Mouse (Mus musculus) MEL (cell line): ENCODE measurements at regions not wholly inside any gene's neighbourhood (a gene's known extent, or its start where the extent isn't known, plus 50 kb on each side); places are given as distances from the start of the nearest gene placed in this dataset.

Experiments
- DNase-seq: peaks from one replicate; pipeline ENCODE4 v3.0.0; 2011; ENCODE audit warnings: low read depth, low spot score
- H3K27ac ChIP-seq: 2 replicates; pipeline ENCODE4 v1.5.1; 2012; ENCODE audit warnings: low read depth, mild to moderate bottlenecking, control low read depth, low read length, moderate library complexity; ENCODE audit not compliant: control insufficient read depth
- H3K27me3 ChIP-seq, 2 experiments: fragments of 150-350 bp in 1 of 2; sonication (generic) in 1 of 2; 2 replicates each; pipeline ENCODE4 v1.6.1; 2012; ENCODE audit warnings: low read length in 2 of 2, mild to moderate bottlenecking in 2 of 2, improper control_type of control experiment in 1 of 2, moderate library complexity in 1 of 2; ENCODE audit not compliant: insufficient read depth in 2 of 2, control insufficient read depth in 1 of 2
- H3K36me3 ChIP-seq, 2 experiments: 2 replicates each; pipeline ENCODE4 v1.6.1; 2012 to 2014; ENCODE audit warnings: low read length in 2 of 2, improper control_type of control experiment in 1 of 2, inconsistent platforms in 1 of 2, mild to moderate bottlenecking in 1 of 2; ENCODE audit not compliant: insufficient read depth in 2 of 2, control insufficient read depth in 1 of 2
- H3K4me1 ChIP-seq, 2 experiments: fragments of 150-350 bp in 1 of 2; sonication (generic) in 1 of 2; 2 replicates each; pipeline ENCODE4 v1.6.1; 2012; ENCODE audit warnings: low read length in 2 of 2, improper control_type of control experiment in 1 of 2, mild to moderate bottlenecking in 1 of 2; ENCODE audit not compliant: insufficient read depth in 2 of 2, control insufficient read depth in 1 of 2
- H3K4me3 ChIP-seq, 2 experiments: fragments of 150-350 bp in 1 of 2; sonication (generic) in 1 of 2; 2 replicates each; pipeline ENCODE4 v1.5.1; 2012; ENCODE audit warnings: low read depth in 2 of 2, low read length in 2 of 2, mild to moderate bottlenecking in 2 of 2, moderate library complexity in 2 of 2, control low read depth in 1 of 2, improper control_type of control experiment in 1 of 2; ENCODE audit not compliant: control insufficient read depth in 1 of 2, insufficient read depth in 1 of 2
- H3K79me2 ChIP-seq: 2 replicates; pipeline ENCODE4 v1.6.1; 2012; ENCODE audit warnings: mild to moderate bottlenecking, low read length, moderate library complexity; ENCODE audit not compliant: control insufficient read depth, poor library complexity, insufficient read depth
- H3K9ac ChIP-seq: 2 replicates; pipeline ENCODE4 v1.6.1; 2012; ENCODE audit warnings: low read depth, mild to moderate bottlenecking, control low read depth, low read length, moderate library complexity; ENCODE audit not compliant: control insufficient read depth, poor library complexity, severe bottlenecking
- H3K9me3 ChIP-seq: fragments of 150-350 bp; sonication (generic); replicated peaks from 2 replicates; pipeline ENCODE4 v1.6.1; 2012; ENCODE audit warnings: mild to moderate bottlenecking, low read length, improper control_type of control experiment, moderate library complexity; ENCODE audit not compliant: insufficient read depth
- BHLHE40 ChIP-seq: IDR thresholded peaks from 2 replicates; pipeline ENCODE4 v1.6.1; 2012; ENCODE audit warnings: low read depth, mild to moderate bottlenecking, inconsistent platforms, low read length, improper control_type of control experiment, borderline replicate concordance
- CHD1 ChIP-seq: IDR thresholded peaks from 2 replicates; pipeline ENCODE4 v1.6.1; 2012; ENCODE audit warnings: low read depth, mild to moderate bottlenecking, inconsistent platforms, low read length, improper control_type of control experiment
- CTCF ChIP-seq, 3 experiments: IDR thresholded peaks in 2 of 3; conservative IDR thresholded peaks in 1 of 3; 2 replicates each; pipeline ENCODE4 v1.5.1; 2011 to 2012; ENCODE audit warnings: low read length in 3 of 3, low read depth in 2 of 3, mild to moderate bottlenecking in 2 of 3, improper control_type of control experiment in 1 of 3, inconsistent platforms in 1 of 3, mixed read lengths in 1 of 3, moderate library complexity in 1 of 3; ENCODE audit not compliant: control insufficient read depth in 1 of 3, insufficient read depth in 1 of 3, poor library complexity in 1 of 3, severe bottlenecking in 1 of 3
- E2F4 ChIP-seq: IDR thresholded peaks from 2 replicates; pipeline ENCODE4 v1.6.1; 2011; ENCODE audit warnings: low read depth, low read length, improper control_type of control experiment, borderline replicate concordance
- ELF1 ChIP-seq: IDR thresholded peaks from 2 replicates; pipeline ENCODE4 v1.6.1; 2014; ENCODE audit warnings: low read depth, mild to moderate bottlenecking, inconsistent platforms, low read length, improper control_type of control experiment, moderate library complexity
- ETS1 ChIP-seq: IDR thresholded peaks from 2 replicates; pipeline ENCODE4 v1.6.1; 2012; ENCODE audit warnings: low read depth, mild to moderate bottlenecking, inconsistent platforms, low read length, improper control_type of control experiment, moderate library complexity
- GABPA ChIP-seq: IDR thresholded peaks from 2 replicates; pipeline ENCODE4 v1.6.1; 2012; ENCODE audit warnings: low read depth, mild to moderate bottlenecking, inconsistent platforms, low read length, improper control_type of control experiment, moderate library complexity
- GATA1 ChIP-seq: IDR thresholded peaks from 2 replicates; pipeline ENCODE4 v1.6.1; 2011; ENCODE audit warnings: low read depth, low read length, improper control_type of control experiment
- KAT2A ChIP-seq: conservative IDR thresholded peaks from 2 replicates; pipeline ENCODE4 v1.6.1; 2012; ENCODE audit warnings: low read depth, low read length, improper control_type of control experiment, inconsistent platforms
- MAFK ChIP-seq: IDR thresholded peaks from 2 replicates; pipeline ENCODE4 v1.6.1; 2011; ENCODE audit warnings: low read depth, mild to moderate bottlenecking, low read length, improper control_type of control experiment, borderline replicate concordance
- MAX ChIP-seq: IDR thresholded peaks from 2 replicates; pipeline ENCODE4 v1.6.1; 2011; ENCODE audit warnings: low read length, improper control_type of control experiment
- MEF2A ChIP-seq: IDR thresholded peaks from 2 replicates; pipeline ENCODE4 v1.6.1; 2014; ENCODE audit warnings: low read depth, mild to moderate bottlenecking, inconsistent platforms, low read length, improper control_type of control experiment; ENCODE audit not compliant: poor library complexity, insufficient replicate concordance, severe bottlenecking; ENCODE audit errors: extremely low read depth
- MXI1 ChIP-seq: IDR thresholded peaks from 2 replicates; pipeline ENCODE4 v1.6.1; 2011; ENCODE audit warnings: mild to moderate bottlenecking, low read depth, low read length, improper control_type of control experiment
- MYC ChIP-seq: IDR thresholded peaks from 2 replicates; pipeline ENCODE4 v1.6.1; 2011; ENCODE audit warnings: low read depth, mild to moderate bottlenecking, low read length, improper control_type of control experiment, moderate library complexity
- NELFE ChIP-seq: IDR thresholded peaks from 2 replicates; pipeline ENCODE4 v1.6.1; 2011; ENCODE audit warnings: low read depth, low read length, improper control_type of control experiment
- POLR2A ChIP-seq, 2 experiments: IDR thresholded peaks; 2 replicates each; pipeline ENCODE4 v1.6.1; 2011 to 2012; ENCODE audit warnings: low read length in 2 of 2, mild to moderate bottlenecking in 2 of 2, control low read depth in 1 of 2, improper control_type of control experiment in 1 of 2, low read depth in 1 of 2, moderate library complexity in 1 of 2; ENCODE audit not compliant: control insufficient read depth in 1 of 2, insufficient read depth in 1 of 2, poor library complexity in 1 of 2
- RAD21 ChIP-seq: IDR thresholded peaks from 2 replicates; pipeline ENCODE4 v1.6.1; 2011; ENCODE audit warnings: mild to moderate bottlenecking, low read depth, low read length, improper control_type of control experiment
- RCOR1 ChIP-seq: IDR thresholded peaks from 2 replicates; pipeline ENCODE4 v1.6.1; 2012; ENCODE audit warnings: low read depth, mild to moderate bottlenecking, inconsistent platforms, low read length, improper control_type of control experiment
- SIN3A ChIP-seq: IDR thresholded peaks from 2 replicates; pipeline ENCODE4 v1.6.1; 2012; ENCODE audit warnings: low read length, improper control_type of control experiment, inconsistent platforms
- SMC3 ChIP-seq: IDR thresholded peaks from 2 replicates; pipeline ENCODE4 v1.6.1; 2011; ENCODE audit warnings: low read depth, low read length, improper control_type of control experiment
- TBP ChIP-seq: IDR thresholded peaks from 2 replicates; pipeline ENCODE4 v1.8.0; 2011; ENCODE audit warnings: low read depth, low read length, improper control_type of control experiment
- TCF12 ChIP-seq: IDR thresholded peaks from 2 replicates; pipeline ENCODE4 v1.6.1; 2014; ENCODE audit warnings: low read depth, mild to moderate bottlenecking, inconsistent platforms, low read length, improper control_type of control experiment, moderate library complexity
- UBTF ChIP-seq: IDR thresholded peaks from 2 replicates; pipeline ENCODE4 v1.6.1; 2012; ENCODE audit warnings: low read depth, mild to moderate bottlenecking, inconsistent platforms, low read length, improper control_type of control experiment, moderate library complexity, borderline replicate concordance; ENCODE audit not compliant: insufficient read depth
- USF1 ChIP-seq: IDR thresholded peaks from 2 replicates; pipeline ENCODE4 v1.6.1; 2014; ENCODE audit warnings: low read depth, mild to moderate bottlenecking, inconsistent platforms, low read length, improper control_type of control experiment, moderate library complexity
- ZC3H11A ChIP-seq: IDR thresholded peaks from 2 replicates; pipeline ENCODE4 v1.6.1; 2012; ENCODE audit warnings: low read depth, mild to moderate bottlenecking, inconsistent platforms, low read length, improper control_type of control experiment

DNA sequence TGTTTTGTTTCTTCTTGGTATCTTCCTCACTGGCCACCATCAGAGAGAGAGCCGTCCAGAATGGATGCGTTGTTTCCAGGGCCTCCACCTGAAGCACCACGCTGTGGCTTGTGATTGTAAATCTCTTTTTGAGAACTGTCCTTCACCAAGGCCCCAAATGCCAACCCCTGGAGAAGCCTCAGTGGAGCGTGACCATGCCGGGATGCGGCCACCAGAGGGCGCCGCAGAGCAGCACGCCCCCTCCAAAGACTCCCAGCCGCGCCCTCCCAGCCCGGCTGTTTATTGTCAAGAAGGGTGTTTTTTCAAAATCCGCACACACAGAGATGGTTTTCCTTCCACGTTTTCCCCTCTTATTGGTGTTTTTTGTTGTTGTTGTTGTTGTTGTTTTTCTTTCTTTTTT, 216.0 kb upstream of the Arid1b start:
- Histone ChIP-seq H3K79me2 (no peaks in the 10 kb centered on the region), H3K4me3 (no peak overlapping the region), H3K27ac (no peak overlapping the region), H3K9ac (no peak overlapping the region), H3K4me1 (no peaks in the 10 kb centered on the region), H3K9me3 (no peaks in the 10 kb centered on the region), H3K36me3 (no peaks in the 10 kb centered on the region), H3K27me3 (no peaks in the 10 kb centered on the region; a peak in 1 of 4 replicates)
- DNase-seq = peak; percentile 67
- TF ChIP-seq MYC (no peak), CTCF (IDR thresholded peaks at IDR 0.05 in 2 of 3, conservative IDR thresholded peaks at IDR 0.05 in 1 of 3; ENCODE audit: control insufficient read depth in 1 of 3, insufficient read depth in 1 of 3, low read depth in 2 of 3, low read length in 3 of 3, poor library complexity in 1 of 3, severe bottlenecking in 1 of 3) (peak; percentile 76 to 98 (median 88)), RAD21 (peak; percentile 73), BHLHE40 (no peak), RCOR1 (no peak), CHD1 (no peak), GATA1 (no peak), USF1 (0 out of 2 replicates have a peak, but pooled peaks have one; percentile 9), SMC3 (peak; percentile 89), SIN3A (no peak), NELFE (no peak), GABPA (no peak), ELF1 (no peak), MAX (no peak), ZC3H11A (peak; percentile 70)

DNA sequence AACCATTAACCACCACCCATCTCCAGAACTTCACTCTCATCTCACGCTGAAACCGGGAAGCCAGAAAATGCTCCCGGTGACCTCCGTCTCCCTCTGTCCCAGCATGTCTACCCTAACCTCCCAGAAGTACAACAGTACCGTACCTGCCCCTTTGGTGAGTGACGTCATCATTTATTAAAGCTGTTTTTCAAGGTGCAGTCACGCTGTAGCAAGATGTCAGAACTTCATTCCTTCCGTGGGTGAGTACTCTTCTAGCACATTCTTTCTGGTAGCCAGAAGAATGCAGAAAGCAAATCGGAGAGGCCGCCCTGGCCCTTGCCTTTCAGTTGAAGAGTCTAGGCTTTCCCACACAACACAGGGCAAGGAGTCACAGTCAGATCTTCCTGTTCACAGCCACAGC, 215.1 kb upstream of the Arid1b start:
- Histone ChIP-seq H3K27ac (no peak overlapping the region), H3K9me3 (no peaks in the 10 kb centered on the region), H3K4me3 (no peak overlapping the region), H3K27me3 (no peaks in the 10 kb centered on the region; a peak in 1 of 4 replicates), H3K9ac (no peak overlapping the region), H3K36me3 (no peaks in the 10 kb centered on the region), H3K4me1 (no peaks in the 10 kb centered on the region), H3K79me2 (no peaks in the 10 kb centered on the region)
- TF ChIP-seq MAFK (no peak), UBTF (no peak), RCOR1 (no peak), MEF2A (no peak), SMC3 (no peak), TCF12 (no peak), SIN3A (no peak), POLR2A (IDR thresholded peaks at IDR 0.05; ENCODE audit: control insufficient read depth in 1 of 2, insufficient read depth in 1 of 2, low read depth in 1 of 2, low read length in 2 of 2, poor library complexity in 1 of 2) (no peak), MXI1 (no peak), GABPA (no peak), ETS1 (no peak), MYC (no peak), ELF1 (no peak), KAT2A (no peak), RAD21 (no peak), ZC3H11A (no peak), E2F4 (no peak), CHD1 (no peak), TBP (no peak)
- no peak for DNase-seq
